Mouse (Mus musculus): ENCODE measurements around the gene Gm13697.

Gene Gm13697

GRCm38 (mm10) chr2:84035997-84036396 lies 51.5 kb downstream of the Gm13697 start:
- no peak for DNase-seq (ENCODE audit: low spot score)

Measured in lung, postnatal 25 days (tissue).